Mouse (Mus musculus) midbrain, postnatal 0 days (tissue): ENCODE measurements at regions not wholly inside any gene's neighbourhood (a gene's known extent, or its start where the extent isn't known, plus 50 kb on each side); places are given as distances from the start of the nearest gene placed in this dataset.

Experiments used
- ATAC-seq: fragments of 200-750 bp; cut with Nextera tagmentation; 2 replicates; pipeline ENCODE4 v1.8.0; 2017; ENCODE audit warnings: moderate number of reproducible peaks, mild to moderate bottlenecking, moderate TSS enrichment, moderate library complexity; ENCODE audit not compliant: low FRiP score
- DNase-seq: peaks from one replicate; pipeline ENCODE4 v3.0.0-alpha.2; 2015; ENCODE audit warnings: low spot score
- H3K27ac ChIP-seq: fragments of 300-500 bp; sonication (generic); 2 replicates; pipeline ENCODE4 v1.5.1; 2014; ENCODE audit warnings: low read depth, mild to moderate bottlenecking, low read length, mixed read lengths
- H3K27me3 ChIP-seq: fragments of 300-500 bp; sonication (generic); 2 replicates; pipeline ENCODE4 v1.6.1; 2014; ENCODE audit warnings: low read length, control low read depth, mixed read lengths; ENCODE audit not compliant: insufficient read depth
- H3K36me3 ChIP-seq: fragments of 300-500 bp; sonication (generic); 2 replicates; pipeline ENCODE4 v1.6.1; 2014; ENCODE audit warnings: low read length, control low read depth, mixed read lengths; ENCODE audit not compliant: insufficient read depth
- H3K4me1 ChIP-seq: fragments of 300-500 bp; sonication (generic); 2 replicates; pipeline ENCODE4 v1.6.1; 2014; ENCODE audit warnings: mild to moderate bottlenecking, control low read depth, antibody characterized with exemption, low read length, mixed read lengths; ENCODE audit not compliant: insufficient read depth
- H3K4me2 ChIP-seq: fragments of 300-500 bp; sonication (generic); 2 replicates; pipeline ENCODE4 v1.6.1; 2014; ENCODE audit warnings: low read depth, mild to moderate bottlenecking, low read length, mixed read lengths; ENCODE audit not compliant: poor library complexity, severe bottlenecking
- H3K4me3 ChIP-seq: fragments of 300-500 bp; sonication (generic); 2 replicates; pipeline ENCODE4 v1.5.1; 2014; ENCODE audit warnings: low read depth, mild to moderate bottlenecking, low read length, moderate library complexity
- H3K9ac ChIP-seq: fragments of 300-500 bp; sonication (generic); replicated peaks from 2 replicates; pipeline ENCODE4 v1.6.1; 2014; ENCODE audit warnings: mild to moderate bottlenecking, low read length, moderate library complexity, mixed read lengths; ENCODE audit not compliant: poor library complexity, severe bottlenecking
- H3K9me3 ChIP-seq: fragments of 300-500 bp; sonication (generic); 2 replicates; pipeline ENCODE4 v1.6.1; 2016; ENCODE audit warnings: low read length, control low read depth
- CTCF ChIP-seq: IDR thresholded peaks from 2 replicates; pipeline ENCODE4 v1.5.1; 2016; ENCODE audit warnings: antibody characterized with exemption, mild to moderate bottlenecking
- WGBS: fragments of 180-500 bp; shearing (Covaris S2); extraction: QIAGEN DNeasy Blood & Tissue Kit; methylation state at CpG from one replicate; pipeline ENCODE4 v1.1.7; 2014; 5-methylcytosine and 5-hydroxymethylcytosine counted together

DNA sequence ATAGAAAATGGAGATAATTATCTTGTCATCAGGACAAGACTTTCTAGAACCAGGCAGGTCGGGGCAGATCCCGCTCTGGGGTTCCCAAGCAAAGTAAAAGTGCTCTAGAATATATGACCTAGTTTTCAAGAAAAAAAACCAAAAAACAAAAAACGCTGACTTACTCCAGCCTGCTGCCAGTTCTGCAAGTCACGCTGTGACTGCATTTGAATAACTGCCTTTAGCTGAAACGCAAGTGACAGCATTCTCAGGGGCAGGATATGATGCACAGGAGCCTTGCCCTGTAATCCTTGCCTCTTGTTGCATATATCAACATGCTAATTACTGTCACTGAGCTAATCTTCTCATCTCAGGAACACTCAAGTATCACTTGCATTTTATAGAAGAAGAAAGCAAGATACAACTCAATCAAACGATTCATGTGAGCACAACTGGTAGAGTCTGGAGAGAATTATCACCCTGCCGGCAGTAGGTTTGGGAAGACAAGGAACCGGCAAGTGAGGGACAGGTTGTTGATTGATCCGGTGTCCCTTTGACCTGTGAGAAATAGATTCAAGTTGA is 105.1 kb downstream of the Gja1 start:
- TF ChIP-seq CTCF = no peak
- no peak overlapping the region for H3K9ac ChIP-seq
- WGBS = 43% methylated on average over 9 of the region's 9 CpGs

DNA sequence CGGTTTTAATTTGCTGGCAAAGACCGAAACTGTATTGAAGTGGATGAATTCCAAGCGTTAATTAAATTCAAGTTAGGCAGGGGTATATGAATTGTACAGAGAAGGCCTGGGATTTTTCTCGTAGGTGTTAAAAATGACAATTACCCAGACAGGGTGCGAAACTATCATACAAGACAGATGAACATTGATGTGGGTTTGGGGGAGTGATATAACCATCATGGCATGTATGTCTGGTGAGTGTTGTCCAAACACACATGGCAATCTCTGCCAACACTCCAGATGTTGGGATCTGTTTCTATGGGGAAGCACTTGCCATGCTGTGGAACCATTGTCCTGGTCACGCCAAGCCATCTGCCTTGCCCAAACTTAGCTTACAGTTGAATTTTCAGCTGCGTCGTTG is 107.8 kb downstream of the Gja1 start:
- no peaks in the 10 kb centered on the region for H3K4me1 ChIP-seq
- WGBS = 95% methylated on average over 8 of the region's 8 CpGs
- H3K27me3 ChIP-seq = no peaks in the 10 kb centered on the region
- ATAC-seq = no peak
- H3K9ac ChIP-seq = no peak overlapping the region
- no peaks in the 10 kb centered on the region for H3K36me3 ChIP-seq
- H3K9me3 ChIP-seq = no peaks in the 10 kb centered on the region
- no peak overlapping the region for H3K4me3 ChIP-seq
- H3K27ac ChIP-seq = no peak overlapping the region
- TF ChIP-seq CTCF = no peak
- H3K4me2 ChIP-seq = no peak overlapping the region
- DNase-seq = no peak

More for the DNA sequence above, 105.1 kb downstream of the Gja1 start:
- Histone ChIP-seq H3K4me1 (no peaks in the 10 kb centered on the region), H3K27ac (no peak overlapping the region), H3K4me3 (no peak overlapping the region), H3K4me2 (no peak overlapping the region), H3K36me3 (no peaks in the 10 kb centered on the region), H3K9me3 (no peaks in the 10 kb centered on the region), H3K27me3 (no peaks in the 10 kb centered on the region)
- ATAC-seq (no peak), DNase-seq (no peak)

- Histone ChIP-seq H3K9me3 (no peaks in the 10 kb centered on the region), H3K4me3 (no peak overlapping the region), H3K9ac (no peak overlapping the region), H3K27ac (no peak overlapping the region), H3K4me2 (no peak overlapping the region), H3K36me3 (no peaks in the 10 kb centered on the region), H3K27me3 (no peaks in the 10 kb centered on the region), H3K4me1 (no peaks in the 10 kb centered on the region)
- no peak for TF ChIP-seq CTCF
- WGBS = 84% methylated on average over 5 of the region's 5 CpGs
- DNase-seq (no peak), ATAC-seq (no peak)
Observed at GRCm38 (mm10) chr10:56485746-56486145, 108.6 kb downstream of the Gja1 start.

GRCm38 (mm10) chr10:56486584-56486983 is 109.5 kb downstream of the Gja1 start:
- no peak for TF ChIP-seq CTCF
- Histone ChIP-seq H3K27ac (no peak overlapping the region), H3K9me3 (no peaks in the 10 kb centered on the region), H3K4me3 (no peak overlapping the region), H3K27me3 (no peaks in the 10 kb centered on the region), H3K4me2 (no peak overlapping the region), H3K9ac (no peak overlapping the region), H3K4me1 (no peaks in the 10 kb centered on the region), H3K36me3 (no peaks in the 10 kb centered on the region)
- WGBS = 76% methylated on average over 6 of the region's 6 CpGs
- DNase-seq = no peak
- no peak for ATAC-seq

GRCm38 (mm10) chr10:56493461-56493860 is 116.3 kb downstream of the Gja1 start:
- no peak for DNase-seq
- H3K4me3 ChIP-seq = no peak overlapping the region
- H3K9ac ChIP-seq = no peak overlapping the region
- H3K27me3 ChIP-seq = no peaks in the 10 kb centered on the region
- H3K4me1 ChIP-seq = no peaks in the 10 kb centered on the region
- no peak overlapping the region for H3K27ac ChIP-seq
- no peaks in the 10 kb centered on the region for H3K9me3 ChIP-seq
- WGBS = 65% methylated on average over 1 of the region's 1 CpGs
- H3K4me2 ChIP-seq = no peak overlapping the region
- no peak for TF ChIP-seq CTCF
- no peak for ATAC-seq
- no peaks in the 10 kb centered on the region for H3K36me3 ChIP-seq

DNA sequence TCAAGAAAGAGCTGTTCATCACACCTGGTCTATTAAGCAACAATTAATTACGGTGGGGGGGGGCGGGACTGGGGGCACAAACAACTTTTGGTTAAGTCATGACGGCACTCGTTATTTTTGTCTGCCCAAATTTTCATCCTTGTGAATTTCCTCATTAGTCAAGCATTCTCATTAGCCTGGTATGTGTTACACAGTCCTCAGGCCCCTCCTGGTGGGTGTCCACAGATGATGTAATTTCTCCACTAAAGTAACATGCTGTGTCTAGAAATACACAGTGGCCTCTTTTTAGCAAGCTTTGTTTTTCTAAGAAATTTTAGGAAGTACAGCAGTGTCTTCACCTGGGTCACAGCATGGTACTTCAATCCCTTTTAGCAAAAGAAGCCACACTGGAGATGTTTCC is 118.2 kb downstream of the Gja1 start:
- Histone ChIP-seq H3K27me3 (no peaks in the 10 kb centered on the region), H3K36me3 (no peaks in the 10 kb centered on the region), H3K4me1 (no peaks in the 10 kb centered on the region), H3K27ac (no peak overlapping the region), H3K4me2 (no peak overlapping the region), H3K4me3 (no peak overlapping the region), H3K9me3 (no peaks in the 10 kb centered on the region), H3K9ac (no peak overlapping the region)
- no peak for DNase-seq
- no peak for TF ChIP-seq CTCF
- ATAC-seq = no peak
- 92% methylated on average over 4 of the region's 4 CpGs for WGBS
